Mouse (Mus musculus) bone marrow, adult 2 months (tissue): ENCODE measurements around the gene Gcfc2.

ENCODE experiments used
- CTCF ChIP-seq: fragments of 200-500 bp; IDR thresholded peaks from 2 replicates; pipeline ENCODE4 v1.5.1; 2011; ENCODE audit warnings: low read length, control low read depth; ENCODE audit not compliant: control insufficient read depth, insufficient read depth
- POLR2A ChIP-seq: fragments of 200-500 bp; IDR thresholded peaks from 2 replicates; pipeline ENCODE4 v1.6.1; 2011; ENCODE audit warnings: low read depth, mild to moderate bottlenecking, control low read depth, low read length, borderline replicate concordance; ENCODE audit not compliant: control insufficient read depth

- TF ChIP-seq CTCF (no peak), POLR2A (no peak)
Observed at GRCm38 (mm10) chr6:81955133-81955532, 31.7 kb downstream of the Gcfc2 start.
